Mouse (Mus musculus) frontal cortex, postnatal 36 days (tissue): ENCODE data around the gene Slc25a48.

Source experiments
- DNase-seq, 2 experiments: peaks; one replicate each; pipeline ENCODE4 v3.0.0; 2022; ENCODE audit warnings: low spot score in 2 of 2

Slc25a48 gene

DNA sequence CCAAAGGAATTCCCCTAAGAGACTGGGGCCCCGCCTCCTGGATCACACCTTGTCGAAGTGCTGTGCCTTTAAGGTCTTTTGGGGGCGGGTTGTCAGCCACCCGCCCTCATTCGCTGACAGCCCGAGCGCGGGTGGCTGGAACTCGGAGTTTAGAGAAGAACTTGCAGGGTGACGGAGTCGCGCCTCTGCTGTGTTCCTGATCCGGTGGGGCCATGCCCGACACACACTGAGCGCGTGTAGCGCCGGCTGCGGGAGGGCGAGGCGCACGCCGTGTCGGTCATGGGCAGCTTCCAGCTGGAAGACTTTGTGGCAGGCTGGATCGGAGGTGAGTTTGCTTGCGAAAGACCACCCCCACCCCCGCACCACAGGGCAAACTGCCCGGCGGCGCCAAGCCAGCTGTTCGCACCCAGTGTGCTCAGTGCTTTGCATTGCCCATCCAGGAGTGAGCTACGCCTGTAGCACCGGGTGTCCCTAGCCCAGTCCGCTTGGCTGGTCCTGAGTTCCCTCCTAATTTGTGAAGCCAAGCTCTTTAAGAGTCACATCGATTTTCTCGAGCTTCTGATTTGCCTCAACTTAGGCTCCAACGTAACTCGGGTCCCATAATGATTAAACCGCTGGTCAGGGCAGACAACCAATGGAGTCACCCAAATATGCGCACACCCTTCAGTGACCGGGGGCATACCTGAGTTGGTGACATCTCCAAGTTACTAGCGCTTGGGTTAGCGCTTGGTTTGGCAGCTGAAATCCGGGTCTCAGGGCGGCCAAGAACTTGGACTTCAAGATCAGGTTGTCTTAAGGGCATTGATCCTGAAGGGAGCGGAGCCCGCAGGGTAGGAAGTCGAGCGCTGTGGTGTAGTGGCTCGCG lies at the start of gene Slc25a48:
TSS of gene Slc25a48 (plus strand) at position 145 of the 865 bp plus-strand sequence.
- DNase-seq, result peak; percentile 6 to 14

DNA sequence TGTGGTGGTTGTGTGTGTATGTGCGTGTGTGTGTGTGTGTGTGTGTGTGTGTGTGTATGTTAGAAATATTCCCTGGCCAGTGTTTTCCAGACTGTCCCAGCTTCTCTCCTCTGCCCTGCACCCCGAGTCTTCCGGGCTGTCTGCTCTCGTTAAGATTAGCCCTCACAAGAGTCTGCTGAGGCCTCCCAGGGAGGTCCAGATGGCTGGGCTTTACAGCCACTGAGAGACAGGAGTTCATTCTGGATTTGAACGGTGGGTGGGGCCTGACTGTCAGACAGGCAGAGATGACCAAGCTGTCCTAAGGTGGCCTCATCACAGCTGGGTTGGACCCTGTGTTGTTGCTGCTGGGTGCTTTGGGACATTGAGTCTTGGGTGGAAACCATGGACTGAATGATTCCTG lies 40.6 kb upstream of the Slc25a48 start:
- no peak for DNase-seq

DNA sequence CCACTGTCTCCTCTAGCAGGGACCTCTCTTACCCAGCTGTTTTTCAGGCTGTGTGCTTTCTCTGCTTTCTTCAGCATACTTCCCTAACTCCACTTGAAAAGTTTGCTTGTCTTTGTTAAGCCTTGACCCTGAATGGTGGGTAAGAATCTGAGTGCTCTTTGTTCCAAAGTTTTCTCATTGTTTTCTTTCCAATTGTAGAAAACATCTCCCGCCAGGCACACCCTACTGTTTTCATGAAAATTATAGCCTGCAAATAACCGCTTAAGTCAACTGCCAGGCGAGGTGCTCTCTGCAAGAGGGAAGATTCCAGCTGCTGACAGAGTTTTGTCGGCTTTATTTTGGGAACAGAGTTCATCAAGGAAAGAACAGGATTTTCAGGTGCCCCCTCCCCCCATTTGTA lies 37.0 kb upstream of the Slc25a48 start:
- DNase-seq, result no peak

DNA sequence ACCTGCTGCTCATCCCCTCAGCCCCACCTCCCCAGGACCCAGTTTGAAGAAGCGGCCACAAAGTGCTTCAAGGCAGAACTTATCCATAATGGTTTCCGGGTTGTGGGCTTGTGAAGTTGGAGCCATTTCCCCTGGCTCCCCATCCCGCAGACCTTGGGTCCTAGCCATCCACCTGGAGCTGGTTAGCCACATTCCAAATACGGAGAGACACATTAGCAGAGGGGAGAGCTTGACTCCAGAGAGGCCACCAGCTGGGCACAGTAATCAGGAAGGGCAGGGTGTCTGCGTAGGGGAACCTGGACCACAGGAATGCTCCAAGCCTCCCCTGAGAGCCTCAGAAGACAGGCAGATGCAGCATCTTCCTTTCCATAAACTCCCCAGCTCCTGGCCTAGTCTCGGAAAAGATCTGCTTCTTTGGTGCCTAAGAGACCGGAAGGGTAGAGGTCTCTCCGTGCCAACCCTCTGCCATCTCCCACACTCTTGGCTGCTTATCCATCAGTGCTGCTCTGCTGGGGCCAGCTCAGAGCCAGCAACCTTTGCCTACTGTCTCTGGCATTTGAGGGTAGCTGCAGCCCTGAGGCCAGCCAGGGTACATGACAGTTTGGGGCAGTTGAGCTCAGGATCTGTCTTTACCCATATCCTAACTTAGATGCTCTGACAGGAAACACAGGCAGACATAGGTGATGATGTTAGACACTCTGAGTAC lies 34.6 kb upstream of the Slc25a48 start:
- no peak for DNase-seq

DNA sequence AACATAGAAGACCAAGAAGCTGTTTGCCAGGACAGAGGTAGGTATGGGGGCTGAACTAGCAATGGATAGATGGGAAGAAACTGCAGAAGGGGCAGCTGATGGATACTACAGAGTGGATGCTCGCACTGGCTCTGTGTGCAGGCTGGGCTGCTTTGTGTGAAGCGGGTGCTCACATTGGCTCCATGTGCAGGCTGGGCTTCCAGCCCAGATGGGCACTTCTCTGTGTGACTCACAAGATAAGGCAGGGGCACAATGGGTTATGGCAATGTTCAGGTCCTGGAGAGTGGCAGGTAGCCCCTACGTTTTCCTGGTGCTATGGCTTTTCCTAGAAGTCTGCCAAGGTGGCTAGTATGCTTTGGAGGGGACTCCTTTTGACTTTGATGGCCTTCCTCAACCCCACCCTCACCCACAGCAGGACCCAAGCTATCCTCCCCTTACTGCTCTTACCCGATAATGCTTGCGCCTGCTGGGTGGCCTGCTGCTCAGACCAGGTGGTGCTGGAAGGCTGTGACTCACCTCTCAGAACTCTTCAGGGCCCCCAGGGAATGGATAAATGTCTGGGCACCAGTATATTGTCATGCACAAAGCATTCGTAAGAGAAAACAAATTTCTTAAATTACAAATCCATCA lies 33.5 kb upstream of the Slc25a48 start:
- DNase-seq, result no peak

DNA sequence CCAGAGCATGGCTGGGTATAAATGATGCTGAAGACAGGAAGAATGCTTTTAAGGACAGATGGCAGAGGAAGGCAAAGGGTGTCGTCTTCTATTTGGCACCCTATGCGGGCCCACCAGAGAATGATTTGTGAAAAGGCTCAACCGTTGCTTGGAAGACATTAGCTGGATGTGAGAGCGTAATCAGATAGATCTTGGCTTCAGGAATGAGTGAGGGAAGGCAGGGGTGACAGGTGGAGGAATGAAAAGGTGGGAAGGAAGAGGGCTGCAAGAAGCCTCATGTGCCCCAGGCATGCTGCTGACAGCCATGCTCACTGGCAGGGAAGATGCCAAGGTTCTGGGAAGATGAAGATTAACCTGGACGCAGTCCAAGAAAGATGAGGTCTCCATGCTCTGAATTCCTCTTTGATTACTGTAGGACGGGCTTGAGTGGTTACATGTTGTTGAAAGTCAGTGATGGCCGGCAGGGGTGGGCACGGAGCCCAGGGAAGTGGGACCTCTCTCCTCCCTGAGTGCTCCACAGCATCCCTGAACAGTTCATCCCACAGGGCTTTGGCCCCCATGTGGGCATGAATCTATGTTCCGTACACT lies 25.8 kb upstream of the Slc25a48 start:
- DNase-seq, result no peak

DNA sequence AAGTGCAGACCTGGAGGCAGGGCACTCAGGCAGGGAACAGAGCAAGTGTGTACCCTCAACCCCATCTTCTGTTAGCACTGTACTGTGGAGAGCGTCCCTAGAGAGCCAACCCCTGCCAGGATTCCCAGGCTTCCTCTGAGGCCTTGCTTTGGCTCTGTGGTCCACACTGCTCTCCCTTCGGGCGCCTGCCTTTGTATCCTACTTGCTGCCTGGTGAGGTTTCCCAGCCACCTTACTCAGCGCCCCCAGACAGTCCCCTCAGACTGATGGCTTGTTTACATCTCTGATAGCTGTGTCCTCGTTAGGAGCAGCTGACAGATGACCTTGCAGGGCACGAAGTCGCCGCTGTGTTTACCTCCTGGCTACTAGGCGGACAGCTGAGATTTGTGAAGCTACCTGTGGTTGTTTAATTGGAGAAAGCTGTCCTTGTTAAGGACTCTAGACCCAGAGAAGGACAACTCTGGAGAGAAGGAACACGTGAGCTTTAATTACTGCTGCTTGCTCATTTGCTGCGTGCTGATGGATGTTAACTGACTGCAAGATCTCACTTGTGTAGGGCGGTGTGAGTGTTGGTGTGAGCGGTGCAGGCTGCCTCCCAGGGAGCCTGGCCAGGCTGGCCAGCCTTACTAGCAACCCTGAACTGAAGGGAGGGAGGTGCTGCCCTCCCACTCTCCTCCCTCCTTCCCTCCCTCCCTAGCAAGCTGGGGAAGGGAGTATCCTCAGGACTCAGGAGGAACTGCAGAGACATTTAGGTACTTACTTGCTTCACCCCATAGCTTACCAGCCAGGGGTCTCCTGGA lies 19.3 kb upstream of the Slc25a48 start:
- DNase-seq, result no peak

DNA sequence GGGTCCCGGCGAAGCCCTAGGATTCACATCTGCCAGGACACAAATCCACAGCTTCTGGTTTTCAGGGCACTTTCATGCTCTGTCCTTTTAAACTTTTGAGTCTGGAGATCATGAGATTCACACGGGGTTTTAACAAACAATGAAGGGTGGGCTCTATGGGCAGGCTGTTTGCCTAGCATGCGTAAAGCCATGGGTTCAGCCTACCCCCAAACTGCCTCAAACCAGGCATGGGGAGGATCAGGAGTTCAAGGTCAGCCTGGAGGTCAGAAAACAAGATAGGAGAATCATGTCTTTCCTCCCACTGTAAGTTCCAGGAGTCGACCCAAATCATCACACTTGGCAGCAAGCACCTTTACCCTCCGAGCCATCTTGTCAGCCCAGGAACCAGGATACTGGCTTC lies 18.6 kb upstream of the Slc25a48 start:
- DNase-seq, result no peak

DNA sequence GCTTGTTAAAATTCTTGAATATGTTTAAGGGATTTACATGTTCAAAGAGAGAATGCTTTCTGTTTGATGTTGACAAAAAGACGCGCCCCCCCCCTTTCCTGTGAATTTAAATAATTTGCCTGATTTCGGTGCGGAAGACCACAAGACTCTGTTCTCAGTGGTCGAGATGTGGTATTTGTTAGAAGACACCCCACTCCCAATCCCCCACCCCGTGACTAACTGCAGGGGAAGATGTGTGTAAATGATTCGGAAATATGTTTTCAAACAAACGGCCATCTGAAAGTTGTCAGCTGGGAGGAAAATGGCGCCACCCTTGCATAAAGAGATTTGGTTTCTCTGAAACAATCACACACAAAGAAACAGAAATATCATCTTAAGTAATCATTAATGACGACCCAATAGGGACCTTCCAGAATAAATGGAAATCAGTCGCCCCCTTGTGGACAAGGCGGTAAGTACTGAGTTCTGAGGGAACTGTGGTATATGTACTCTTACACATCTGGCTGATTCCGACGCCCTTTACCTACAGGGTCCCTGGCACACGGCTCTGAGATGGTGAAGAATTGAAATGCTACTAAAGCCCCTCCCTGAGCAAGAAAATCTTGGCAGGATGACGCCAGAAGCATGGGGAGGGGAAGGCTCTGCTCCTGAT lies 16.0 kb upstream of the Slc25a48 start:
- DNase-seq, result peak; percentile 66 to 83

DNA sequence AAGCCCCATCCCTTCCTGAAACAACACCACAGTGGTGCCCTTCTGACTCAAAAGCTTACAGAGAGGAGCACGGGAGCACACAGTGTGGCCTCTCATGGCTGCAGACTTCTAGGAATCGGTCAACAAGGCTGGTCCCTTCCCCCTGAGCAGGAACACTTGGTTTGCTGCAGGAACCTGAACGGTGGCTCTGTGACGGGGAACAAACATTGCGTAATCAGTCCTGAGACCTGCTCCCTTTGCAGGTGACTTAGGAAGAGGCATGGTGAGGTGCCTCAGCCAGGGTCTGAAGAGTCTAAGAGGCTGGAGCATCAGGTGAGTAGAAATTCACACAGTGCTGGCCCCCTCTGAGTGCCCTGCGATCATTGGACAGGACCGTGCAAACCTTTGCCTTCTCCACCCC lies 12.2 kb upstream of the Slc25a48 start:
- DNase-seq, result no peak

DNA sequence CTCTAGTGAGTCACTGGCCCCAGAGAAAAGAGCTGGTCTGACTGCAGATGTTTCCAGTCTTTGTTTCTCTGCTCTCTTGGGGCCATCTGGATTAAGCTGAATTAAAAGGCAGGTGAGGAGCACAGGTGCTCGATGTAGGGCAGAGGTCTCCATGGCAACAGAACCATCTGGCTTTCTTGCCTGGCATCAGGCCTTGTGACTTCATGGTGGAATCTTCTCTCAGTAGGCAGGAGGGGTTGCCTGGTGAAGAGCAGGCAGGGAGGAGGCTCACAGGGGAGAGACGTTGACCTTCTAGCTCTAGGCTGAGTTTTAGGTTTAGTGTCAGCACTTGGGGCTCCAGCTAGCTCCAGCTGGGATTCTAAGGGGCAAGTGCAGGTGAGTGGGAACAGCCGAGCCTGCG lies 11.8 kb upstream of the Slc25a48 start, which contains the start of gene Gm3045:
TSS of gene Gm3045 (plus strand) at position 230 of the 400 bp plus-strand sequence.
- no peak for DNase-seq

DNA sequence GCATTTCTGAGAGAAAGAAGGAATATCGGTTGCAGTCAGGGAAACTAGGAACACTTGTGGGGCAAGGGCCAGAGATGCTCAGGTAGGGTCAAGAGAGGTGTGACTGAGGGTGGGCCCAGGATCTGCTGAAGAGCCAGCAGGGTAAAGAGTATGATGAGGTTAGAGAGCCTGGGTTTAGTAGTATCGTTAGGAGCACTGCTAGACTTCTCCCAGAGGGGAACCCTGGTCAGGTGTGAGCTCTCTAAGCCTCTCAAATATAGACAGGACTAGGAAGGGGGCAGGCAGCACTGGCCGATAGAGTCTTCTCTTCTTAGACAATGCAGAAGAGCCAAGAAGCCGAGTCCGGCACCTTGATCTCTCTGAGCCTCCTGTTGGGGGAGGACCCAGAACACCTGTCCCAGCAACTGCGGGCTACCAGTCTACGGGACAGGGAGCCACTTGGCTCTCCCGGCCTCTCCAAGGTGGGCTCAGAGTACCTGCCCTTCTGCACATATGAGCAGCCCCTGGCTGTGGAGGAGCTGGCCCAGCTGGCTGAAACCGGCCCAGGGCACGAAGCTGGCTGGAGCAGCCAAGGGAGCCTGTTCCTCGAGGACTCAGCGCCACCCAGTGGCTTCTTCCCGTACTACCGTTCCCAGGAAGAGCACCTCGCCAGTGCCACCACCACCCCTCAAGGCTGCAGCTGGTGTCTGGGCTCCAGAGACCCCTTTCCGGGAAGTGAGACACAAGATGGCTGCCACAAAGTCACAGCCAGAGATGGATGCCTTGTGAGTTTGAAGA lies 9.2 kb upstream of the Slc25a48 start:
- peak; percentile 69 to 72 for DNase-seq

DNA sequence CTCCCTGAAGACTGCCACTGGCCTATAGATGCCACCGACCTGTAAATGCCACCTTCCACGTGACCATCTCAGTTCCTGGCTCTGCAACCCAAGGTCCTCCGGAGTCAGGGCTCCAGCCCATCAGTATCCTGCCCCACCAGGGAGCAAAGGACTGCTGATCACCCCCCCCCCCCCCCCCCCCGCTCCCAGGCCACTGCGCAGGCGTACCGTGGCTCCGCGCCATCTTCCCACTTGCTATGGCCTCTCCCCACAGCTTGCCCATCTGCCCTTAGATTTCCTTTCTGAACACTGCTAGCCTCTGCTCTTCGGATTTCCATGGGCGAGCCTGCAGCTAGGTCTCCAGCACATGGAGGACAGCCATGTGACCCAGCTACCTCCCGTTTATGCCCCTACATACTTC lies 5.7 kb upstream of the Slc25a48 start:
- no peak for DNase-seq

DNA sequence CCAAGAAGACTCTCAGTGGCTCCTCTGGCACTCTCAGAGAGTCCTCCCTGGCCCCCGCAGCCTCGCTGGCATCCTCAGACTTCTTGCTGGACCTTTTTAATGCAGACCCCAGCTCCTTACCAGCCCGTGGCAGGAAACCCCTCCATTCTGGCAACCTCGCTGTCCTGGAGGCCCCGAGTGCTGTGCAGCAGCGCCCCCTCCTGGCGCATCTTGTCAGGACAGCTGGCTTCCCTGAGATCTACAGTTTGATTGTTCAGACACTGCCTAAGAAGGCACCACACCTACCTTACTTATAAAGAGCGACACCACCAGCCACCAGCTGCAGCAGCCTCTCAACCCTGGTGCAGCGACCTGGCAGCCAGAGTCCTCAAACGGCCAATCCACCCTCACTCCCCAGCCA lies 4.7 kb upstream of the Slc25a48 start:
- DNase-seq, result peak; percentile 55 to 60

DNA sequence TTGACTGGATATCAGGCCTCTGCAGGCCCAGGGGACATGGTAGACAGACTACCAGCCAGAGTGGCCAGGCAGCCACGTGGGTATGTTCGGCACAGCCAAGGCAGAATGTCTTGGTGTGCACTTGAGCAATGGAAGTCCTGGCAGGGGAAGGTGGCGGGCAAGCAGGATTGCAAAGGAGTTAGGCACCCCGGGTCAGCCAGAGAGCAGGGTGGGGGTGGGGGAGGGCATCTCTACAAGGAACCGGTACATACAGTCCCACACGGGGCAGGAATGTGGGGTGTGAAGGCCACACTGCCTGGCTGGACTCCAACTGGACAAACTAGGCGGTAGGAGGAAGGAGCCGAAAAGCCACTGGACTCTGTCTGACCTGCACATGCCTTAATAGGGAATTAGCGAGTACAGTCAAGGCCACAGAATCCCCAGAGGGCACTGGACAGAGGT lies 3.8 kb upstream of the Slc25a48 start:
- no peak for DNase-seq

DNA sequence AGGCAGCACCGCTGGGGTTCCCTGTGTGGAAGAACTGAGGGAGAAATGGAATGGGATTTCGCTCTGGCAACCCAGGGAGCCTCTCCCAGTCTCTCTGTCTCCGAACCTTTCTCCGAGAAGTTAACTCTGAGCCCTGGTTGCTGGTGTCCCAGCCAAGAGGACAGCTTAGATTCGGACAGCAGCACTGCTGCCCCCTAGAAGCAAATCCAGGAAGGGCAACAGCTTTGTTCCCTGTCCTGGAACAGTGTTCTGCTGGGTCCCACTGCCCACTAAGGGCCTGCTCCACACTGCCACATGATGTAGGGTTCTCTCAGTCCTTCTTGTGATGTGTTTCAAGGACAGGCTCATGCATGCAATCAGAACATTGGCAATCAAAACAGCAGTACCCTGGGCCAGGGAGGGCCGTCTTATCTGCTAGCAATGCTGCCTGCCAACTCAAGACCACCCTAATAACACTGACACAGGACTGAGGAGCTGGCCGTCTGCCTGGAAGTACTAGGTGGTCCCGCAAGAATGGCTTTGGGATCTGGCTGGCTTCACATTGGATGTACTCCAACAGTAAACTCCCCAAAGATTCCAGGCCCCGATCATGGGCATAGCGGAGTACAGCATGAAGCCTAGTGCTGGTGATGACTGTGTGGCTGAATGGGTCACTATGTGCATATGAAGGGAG lies 2.4 kb upstream of the Slc25a48 start:
- DNase-seq, result no peak

DNA sequence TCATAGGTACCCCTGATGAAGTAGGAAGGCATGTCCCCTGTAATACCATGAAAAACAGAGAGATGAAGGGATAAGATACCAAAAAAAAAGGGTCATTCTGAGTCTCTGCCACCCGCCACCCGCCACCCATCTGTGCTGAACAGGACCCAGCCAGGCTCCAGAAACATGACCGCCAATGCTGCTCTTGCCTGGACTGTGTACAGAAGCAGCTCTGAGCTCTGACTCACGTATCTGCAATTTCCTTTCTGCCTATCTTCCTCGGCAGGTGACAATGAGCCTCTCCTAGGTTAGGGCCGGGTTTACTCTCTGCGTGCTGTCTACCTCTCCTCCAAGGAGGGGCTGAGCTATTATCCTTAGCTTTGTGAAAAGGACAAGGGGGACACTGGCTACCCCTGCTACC lies 5.3 kb downstream of the Slc25a48 start:
- DNase-seq, result no peak

DNA sequence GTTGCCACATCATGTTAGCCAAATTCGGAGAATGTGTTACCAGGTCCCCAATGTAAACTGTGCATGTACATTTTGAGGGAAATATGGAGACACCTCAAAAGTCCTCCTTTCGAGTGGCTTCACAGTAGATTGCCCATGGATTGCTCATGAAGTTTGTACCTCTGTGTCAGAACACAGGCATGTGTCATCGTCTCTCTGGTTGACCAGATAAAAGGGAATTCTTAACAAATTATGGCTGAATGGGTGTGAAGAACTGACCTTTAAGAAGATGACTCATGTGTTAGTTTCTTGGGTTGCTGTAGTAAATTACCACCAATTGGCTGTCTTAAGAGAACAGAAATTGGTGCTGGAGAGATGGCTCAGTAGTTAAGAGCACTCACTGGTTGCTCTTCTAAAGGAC lies 6.0 kb downstream of the Slc25a48 start:
- no peak for DNase-seq

DNA sequence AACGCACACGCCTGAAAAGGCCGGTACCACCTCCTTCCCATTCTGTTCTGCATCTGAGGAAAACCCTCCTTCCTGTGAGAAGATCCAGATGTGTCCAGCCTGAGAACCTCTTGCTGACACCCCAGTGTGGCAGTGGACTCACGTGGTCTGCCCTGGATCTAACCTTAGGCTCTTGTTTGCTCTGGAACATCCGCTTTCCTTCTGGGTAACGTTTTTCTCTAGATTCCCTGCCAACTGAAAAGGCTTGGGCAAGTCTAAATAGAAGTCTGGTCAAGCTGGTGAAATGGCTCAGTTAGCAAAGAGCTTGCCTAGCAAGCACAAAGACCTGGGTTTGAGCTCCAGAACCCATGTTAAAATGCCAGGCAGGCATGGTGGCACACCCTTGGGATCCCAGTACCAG lies 6.8 kb downstream of the Slc25a48 start:
- no peak for DNase-seq
